Mouse (Mus musculus) layer of hippocampus, adult 11-12 months (tissue): ENCODE measurements around the gene Wdr62.

ENCODE experiments used
- DNase-seq: peaks from one replicate; pipeline ENCODE4 v3.0.0; 2022; ENCODE audit warnings: low spot score

The Wdr62 gene

GRCm38 (mm10) chr7:30279951-30280669 lies at the start of gene Wdr62, which contains the start of gene Thap8:
Gene Wdr62 (minus strand): TSS chr7:30280419.
Gene Thap8 (plus strand): TSS chr7:30280094.
- peak; percentile 92 for DNase-seq

GRCm38 (mm10) chr7:30328379-30328778 lies 48.2 kb upstream of the Wdr62 start:
- DNase-seq = no peak

- DNase-seq = no peak
Observed at GRCm38 (mm10) chr7:30327140-30327539, 46.9 kb upstream of the Wdr62 start.

GRCm38 (mm10) chr7:30326427-30326826 lies 46.2 kb upstream of the Wdr62 start:
- DNase-seq = no peak

- DNase-seq = no peak
Observed at GRCm38 (mm10) chr7:30325364-30325763, 45.1 kb upstream of the Wdr62 start.

GRCm38 (mm10) chr7:30324300-30324944 lies 44.2 kb upstream of the Wdr62 start:
- peak; percentile 54 for DNase-seq

- DNase-seq = no peak
Observed at GRCm38 (mm10) chr7:30323795-30324194, 43.6 kb upstream of the Wdr62 start, which contains the start of gene Sdhaf1. Gene Sdhaf1 (minus strand): TSS chr7:30323895.

GRCm38 (mm10) chr7:30322865-30323264 lies 42.6 kb upstream of the Wdr62 start:
- no peak for DNase-seq

- peak; percentile 98 for DNase-seq
Observed at GRCm38 (mm10) chr7:30322285-30322667, 42.1 kb upstream of the Wdr62 start.

GRCm38 (mm10) chr7:30321539-30322284 lies 41.5 kb upstream of the Wdr62 start, which contains the start of gene E130208F15Rik:
Gene E130208F15Rik (plus strand): TSS chr7:30321740.
- peak; percentile 73 for DNase-seq

- no peak for DNase-seq
Observed at GRCm38 (mm10) chr7:30320946-30321345, 40.7 kb upstream of the Wdr62 start.

- no peak for DNase-seq
Observed at GRCm38 (mm10) chr7:30318142-30318541, 37.9 kb upstream of the Wdr62 start.

- no peak for DNase-seq
Observed at GRCm38 (mm10) chr7:30315559-30316529, 35.6 kb upstream of the Wdr62 start.

GRCm38 (mm10) chr7:30314721-30315155 lies 34.5 kb upstream of the Wdr62 start, which contains the start of gene Syne4:
Gene Syne4 (plus strand): TSS chr7:30314807.
- no peak for DNase-seq

GRCm38 (mm10) chr7:30313666-30314320 lies 33.6 kb upstream of the Wdr62 start:
- DNase-seq = no peak

- no peak for DNase-seq
Observed at GRCm38 (mm10) chr7:30310136-30310535, 29.9 kb upstream of the Wdr62 start.

GRCm38 (mm10) chr7:30309395-30310129 lies 29.3 kb upstream of the Wdr62 start:
- no peak for DNase-seq

- peak; percentile 96 for DNase-seq
Observed at GRCm38 (mm10) chr7:30308076-30309005, 28.1 kb upstream of the Wdr62 start, which contains the start of gene Alkbh6. Gene Alkbh6 (plus strand): TSS chr7:30308717.
